Mouse (Mus musculus): ENCODE measurements around the gene Impdh1.

The Impdh1 gene

GRCm38 (mm10) chr6:29213436-29213835, 2.7 kb downstream of the Impdh1 start:
- no peak for ATAC-seq (ENCODE audit: low TSS enrichment)

- peak; percentile 62 for ATAC-seq (ENCODE audit: low TSS enrichment)
These were observed 4.2 kb downstream of the Impdh1 start for GRCm38 (mm10) chr6:29211806-29212492.

GRCm38 (mm10) chr6:29211146-29211545, 5.0 kb downstream of the Impdh1 start:
- no peak for ATAC-seq (ENCODE audit: low TSS enrichment)

- ATAC-seq (ENCODE audit: low TSS enrichment), result no peak
These were observed 5.8 kb downstream of the Impdh1 start for GRCm38 (mm10) chr6:29210231-29210936.

- ATAC-seq (ENCODE audit: low TSS enrichment), result no peak
These were observed 8.0 kb downstream of the Impdh1 start for GRCm38 (mm10) chr6:29208178-29208577.

GRCm38 (mm10) chr6:29207017-29207416, 9.1 kb downstream of the Impdh1 start:
- ATAC-seq (ENCODE audit: low TSS enrichment), result no peak

GRCm38 (mm10) chr6:29206006-29206405, 10.2 kb downstream of the Impdh1 start:
- ATAC-seq (ENCODE audit: low TSS enrichment), result no peak

- ATAC-seq (ENCODE audit: low TSS enrichment), result peak; percentile 45; the same call in 1 of the 2 replicates
These were observed 11.1 kb downstream of the Impdh1 start for GRCm38 (mm10) chr6:29204932-29205614.

GRCm38 (mm10) chr6:29203861-29204585, 12.1 kb downstream of the Impdh1 start:
- no peak for ATAC-seq (ENCODE audit: low TSS enrichment)

GRCm38 (mm10) chr6:29203096-29203495, 13.1 kb downstream of the Impdh1 start:
- ATAC-seq (ENCODE audit: low TSS enrichment), result no peak

- ATAC-seq (ENCODE audit: low TSS enrichment), result no peak
These were observed 14.2 kb downstream of the Impdh1 start for GRCm38 (mm10) chr6:29201988-29202387.

- ATAC-seq (ENCODE audit: low TSS enrichment), result no peak
These were observed 14.8 kb downstream of the Impdh1 start for GRCm38 (mm10) chr6:29201341-29201740.

- ATAC-seq (ENCODE audit: low TSS enrichment), result no peak
These were observed 15.7 kb downstream of the Impdh1 start for GRCm38 (mm10) chr6:29200496-29200895.

GRCm38 (mm10) chr6:29199223-29199855, 16.8 kb downstream of the Impdh1 start:
- no peak for ATAC-seq (ENCODE audit: low TSS enrichment)

- ATAC-seq (ENCODE audit: low TSS enrichment), result peak; percentile 97
These were observed 17.6 kb downstream of the Impdh1 start for GRCm38 (mm10) chr6:29198309-29199222.

GRCm38 (mm10) chr6:29195846-29196698, 20.1 kb downstream of the Impdh1 start:
- ATAC-seq (ENCODE audit: low TSS enrichment), result no peak

GRCm38 (mm10) chr6:29195146-29195545, 21.0 kb downstream of the Impdh1 start:
- no peak for ATAC-seq (ENCODE audit: low TSS enrichment)

GRCm38 (mm10) chr6:29193961-29194750, 22.0 kb downstream of the Impdh1 start:
- ATAC-seq (ENCODE audit: low TSS enrichment), result no peak

- ATAC-seq (ENCODE audit: low TSS enrichment), result no peak
These were observed 28.2 kb downstream of the Impdh1 start for GRCm38 (mm10) chr6:29187936-29188335.

Measured in frontal cortex, adult (tissue).